Mouse (Mus musculus): ENCODE measurements around the gene Olfr1313. TPM values are rescaled to one million over a fixed set of nuclear protein-coding genes. Genes with fewer than 3 reads are reported as not detected.
"Not testable (repeated sequence)": the region's sequence is repeated elsewhere in the genome, so short reads cannot be mapped to it uniquely, and the experiment has no call there.

Olfr1313 gene
- not detected in 2 replicates for polyA plus RNA-seq (2016; fragmentation: Nextera tagmentation; extraction: Ambion mirVana)

GRCm38 (mm10) chr2:112077743-112078142 is at the start of gene Olfr1313:
TSS of gene Olfr1313 (minus strand) at chr2:112077843.
- Histone ChIP-seq H3K36me3 (no peaks in the 10 kb centered on the region), H3K4me3 (no peak within 1 kb of the TSS), H3K4me2 (replicated peaks) (no peak within 1 kb of the TSS), H3K27ac (no peak within 1 kb of the TSS), H3K4me1 (no peaks in the 10 kb centered on the region), H3K9ac (no peak within 1 kb of the TSS), H3K9me3 (replicated peaks) (no peaks in the 10 kb centered on the region), H3K27me3 (no peaks in the 10 kb centered on the region)
- ATAC-seq (ENCODE audit: low FRiP score), result no peak

GRCm38 (mm10) chr2:112115340-112115739 is 37.7 kb upstream of the Olfr1313 start, which contains the start of gene Olfr1315-ps1:
TSS of gene Olfr1315-ps1 (minus strand) at chr2:112115440.
- no peak for ATAC-seq (ENCODE audit: low FRiP score)
- Histone ChIP-seq H3K27ac (no peak within 1 kb of the TSS), H3K36me3 (no peaks in the 10 kb centered on the region), H3K27me3 (no peaks in the 10 kb centered on the region), H3K4me2 (replicated peaks) (no peak within 1 kb of the TSS), H3K4me1 (no peaks in the 10 kb centered on the region), H3K9ac (no peak within 1 kb of the TSS), H3K9me3 (replicated peaks) (no peaks in the 10 kb centered on the region), H3K4me3 (no peak within 1 kb of the TSS)
- 74% methylated on average over 1 of the region's 1 CpGs for whole genome bisulfite sequencing

- no peaks in the 10 kb centered on the region for H3K36me3 ChIP-seq
- H3K4me3 ChIP-seq, result no peak within 1 kb of the TSS
- no peaks in the 10 kb centered on the region for H3K27me3 ChIP-seq
- no peak within 1 kb of the TSS for H3K27ac ChIP-seq
- H3K4me1 ChIP-seq, result no peaks in the 10 kb centered on the region
- H3K4me2 ChIP-seq (replicated peaks), result no peak within 1 kb of the TSS
- no peak for ATAC-seq (ENCODE audit: low FRiP score)
- no peaks in the 10 kb centered on the region for H3K9me3 ChIP-seq (replicated peaks)
- H3K9ac ChIP-seq, result no peak within 1 kb of the TSS
These were observed 19.0 kb upstream of the Olfr1313 start, which contains the start of gene Olfr1314 for GRCm38 (mm10) chr2:112096681-112097080. TSS of gene Olfr1314 (minus strand) at chr2:112096781.

GRCm38 (mm10) chr2:112050138-112050537 is 27.5 kb downstream of the Olfr1313 start, which contains the start of gene Olfr1312:
TSS of gene Olfr1312 (minus strand) at chr2:112050238.
- Histone ChIP-seq H3K27me3 (no peaks in the 10 kb centered on the region), H3K4me1 (no peaks in the 10 kb centered on the region), H3K4me3 (no peak within 1 kb of the TSS), H3K36me3 (no peaks in the 10 kb centered on the region), H3K9me3 (replicated peaks) (no peaks in the 10 kb centered on the region), H3K27ac (no peak within 1 kb of the TSS), H3K4me2 (replicated peaks) (no peak within 1 kb of the TSS), H3K9ac (no peak within 1 kb of the TSS)
- WGBS, result 32% methylated on average over 1 of the region's 1 CpGs
- no peak for ATAC-seq (ENCODE audit: low FRiP score)

GRCm38 (mm10) chr2:112026971-112027370 is 50.7 kb downstream of the Olfr1313 start:
- not testable (repeated sequence) for H3K9ac ChIP-seq; H3K9me3 ChIP-seq (replicated peaks); H3K27ac ChIP-seq; H3K4me1 ChIP-seq; ATAC-seq (ENCODE audit: low FRiP score); H3K4me2 ChIP-seq (replicated peaks); H3K36me3 ChIP-seq; H3K4me3 ChIP-seq; H3K27me3 ChIP-seq
- 47% methylated on average over 6 of the region's 6 CpGs for WGBS

- no peak for ATAC-seq (ENCODE audit: low FRiP score)
- H3K9me3 ChIP-seq (replicated peaks), result no peaks in the 10 kb centered on the region
- H3K9ac ChIP-seq, result no peak within 1 kb of the TSS
- H3K36me3 ChIP-seq, result no peaks in the 10 kb centered on the region
- H3K4me2 ChIP-seq (replicated peaks), result no peak within 1 kb of the TSS
- no peak within 1 kb of the TSS for H3K4me3 ChIP-seq
- WGBS, result 83% methylated on average over 2 of the region's 2 CpGs
- H3K4me1 ChIP-seq, result no peaks in the 10 kb centered on the region
- H3K27me3 ChIP-seq, result no peaks in the 10 kb centered on the region
- H3K27ac ChIP-seq, result no peak within 1 kb of the TSS
These were observed 53.3 kb downstream of the Olfr1313 start, which contains the start of gene Olfr1311 for GRCm38 (mm10) chr2:112024312-112024711. TSS of gene Olfr1311 (minus strand) at chr2:112024412.

Other genes with a start within 250 kb of the Olfr1313 start
- gene Olfr1305, start 200.7 kb downstream of the Olfr1313 start, polyA plus RNA-seq (2016; fragmentation: Nextera tagmentation; extraction: Ambion mirVana), result not detected in 2 replicates
- gene Olfr1306, start 161.6 kb downstream of the Olfr1313 start, polyA plus RNA-seq (2016; fragmentation: Nextera tagmentation; extraction: Ambion mirVana), result not detected in 2 replicates
- 0.01 TPM in 2 replicates for gene Olfr1307, start 128.4 kb downstream of the Olfr1313 start, polyA plus RNA-seq (2016; fragmentation: Nextera tagmentation; extraction: Ambion mirVana)
- not detected in 2 replicates for gene Olfr1308, start 112.9 kb downstream of the Olfr1313 start, polyA plus RNA-seq (2016; fragmentation: Nextera tagmentation; extraction: Ambion mirVana)
- not detected in 2 replicates for gene Olfr1309, start 87.6 kb downstream of the Olfr1313 start, polyA plus RNA-seq (2016; fragmentation: Nextera tagmentation; extraction: Ambion mirVana)
- not detected in 2 replicates for gene Olfr1310, start 65.1 kb downstream of the Olfr1313 start, polyA plus RNA-seq (2016; fragmentation: Nextera tagmentation; extraction: Ambion mirVana)
- gene Olfr1311, start 53.4 kb downstream of the Olfr1313 start, polyA plus RNA-seq (2016; fragmentation: Nextera tagmentation; extraction: Ambion mirVana), result not detected in 2 replicates
- gene Olfr1312, start 27.6 kb downstream of the Olfr1313 start, polyA plus RNA-seq (2016; fragmentation: Nextera tagmentation; extraction: Ambion mirVana), result not detected in 2 replicates
- gene Olfr1314, start 18.9 kb upstream of the Olfr1313 start, polyA plus RNA-seq (2016; fragmentation: Nextera tagmentation; extraction: Ambion mirVana), result not detected in 2 replicates
- gene Olfr1315-ps1, start 37.6 kb upstream of the Olfr1313 start, polyA plus RNA-seq (2016; fragmentation: Nextera tagmentation; extraction: Ambion mirVana), result not detected in 2 replicates
- not detected in 2 replicates for gene Olfr1316, start 57.1 kb upstream of the Olfr1313 start, polyA plus RNA-seq (2016; fragmentation: Nextera tagmentation; extraction: Ambion mirVana)
- not detected in 2 replicates for gene Olfr1317, start 62.5 kb upstream of the Olfr1313 start, polyA plus RNA-seq (2016; fragmentation: Nextera tagmentation; extraction: Ambion mirVana)
- not detected in 2 replicates for gene Olfr1318, start 76.4 kb upstream of the Olfr1313 start, polyA plus RNA-seq (2016; fragmentation: Nextera tagmentation; extraction: Ambion mirVana)
- gene Lpcat4, start 161.6 kb upstream of the Olfr1313 start, polyA plus RNA-seq (2016; fragmentation: Nextera tagmentation; extraction: Ambion mirVana), result 12.1 and 15.5 TPM in 2 replicates
- gene Nutm1, start 181.4 kb upstream of the Olfr1313 start, polyA plus RNA-seq (2016; fragmentation: Nextera tagmentation; extraction: Ambion mirVana), result 0.05 and 0.09 TPM in 2 replicates
- 118 and 127 TPM in 2 replicates for gene Nop10, start 184.1 kb upstream of the Olfr1313 start, polyA plus RNA-seq (2016; fragmentation: Nextera tagmentation; extraction: Ambion mirVana)
- 20.4 and 21.1 TPM in 2 replicates for gene Slc12a6, start 188.0 kb upstream of the Olfr1313 start, polyA plus RNA-seq (2016; fragmentation: Nextera tagmentation; extraction: Ambion mirVana)
- gene Gm21985, start 188.5 kb upstream of the Olfr1313 start, polyA plus RNA-seq (2016; fragmentation: Nextera tagmentation; extraction: Ambion mirVana), result not detected in 2 replicates